Mouse (Mus musculus) T-helper 2 cell (primary cell): Measurements from ENCODE around the gene Cmss1.

Experiments
- in situ Hi-C: fragments of 300-600 bp; cut with MboI, MseI; formaldehyde crosslinking; loops from one replicate; pipeline ENCODE4 v1.15.1; 2025; ENCODE audit warnings: high pct_unique_total_duplicates

Cmss1 gene

DNA sequence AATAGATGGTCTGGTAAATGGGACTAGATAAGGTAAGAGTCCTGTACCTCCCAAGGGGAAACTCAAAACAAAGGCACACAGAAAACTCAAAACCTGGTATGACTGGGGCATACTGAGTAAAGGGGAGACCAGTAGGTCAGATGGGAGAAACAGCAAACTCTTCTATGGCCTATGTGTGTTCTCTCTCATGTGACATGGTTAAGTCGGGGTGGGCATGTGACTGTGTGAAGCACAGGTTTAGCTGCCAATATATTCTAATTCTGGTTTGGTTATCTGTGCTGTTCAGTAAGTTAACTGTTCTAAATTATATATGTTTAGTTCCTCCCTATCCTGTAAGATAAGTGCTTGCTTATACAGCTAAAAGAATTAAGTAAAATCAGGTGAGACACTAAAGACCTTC, 46.5 kb downstream of the Cmss1 start:
- in situ Hi-C loops: no loop called here

DNA sequence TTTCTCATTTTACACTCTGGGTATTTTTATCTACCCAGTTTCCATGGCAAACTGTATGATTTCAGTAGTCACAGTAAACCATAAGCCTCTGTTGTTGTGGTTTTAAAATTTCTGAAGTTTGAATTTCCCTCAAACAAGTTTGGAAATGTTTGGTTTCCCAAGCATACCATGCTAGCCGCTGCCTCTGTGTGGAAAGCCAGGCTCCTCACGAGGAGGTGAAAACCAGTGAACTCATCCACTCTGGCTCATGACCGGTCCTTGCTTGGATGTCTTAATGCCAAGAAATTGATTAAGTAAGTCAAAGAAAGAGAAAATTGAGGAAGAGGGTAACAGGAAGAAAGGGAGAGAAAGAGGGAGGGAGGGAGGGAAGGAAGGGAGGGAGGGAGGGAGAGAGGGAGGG, 48.4 kb downstream of the Cmss1 start:
- in situ Hi-C loops: no loop called here

DNA sequence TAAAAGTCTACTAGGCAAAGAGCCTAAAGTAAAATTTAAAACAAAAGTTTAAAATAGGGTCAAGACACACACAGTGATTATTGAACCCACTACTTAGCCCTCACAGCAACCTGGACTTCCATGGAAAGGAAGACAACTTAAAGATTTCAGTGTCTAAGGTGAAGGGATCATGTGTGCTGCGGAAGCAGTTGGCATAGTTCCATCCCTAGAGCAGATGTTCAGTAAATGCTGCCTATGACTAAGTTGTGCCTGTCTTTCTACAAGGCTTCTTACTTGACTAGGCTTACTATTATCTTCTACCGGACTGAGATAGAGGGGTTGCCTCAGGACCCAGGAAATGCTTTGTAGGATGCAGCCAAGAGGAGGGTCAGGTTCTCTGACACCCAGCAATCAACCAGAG, 50.4 kb downstream of the Cmss1 start:
- in situ Hi-C loops: no loop called here

DNA sequence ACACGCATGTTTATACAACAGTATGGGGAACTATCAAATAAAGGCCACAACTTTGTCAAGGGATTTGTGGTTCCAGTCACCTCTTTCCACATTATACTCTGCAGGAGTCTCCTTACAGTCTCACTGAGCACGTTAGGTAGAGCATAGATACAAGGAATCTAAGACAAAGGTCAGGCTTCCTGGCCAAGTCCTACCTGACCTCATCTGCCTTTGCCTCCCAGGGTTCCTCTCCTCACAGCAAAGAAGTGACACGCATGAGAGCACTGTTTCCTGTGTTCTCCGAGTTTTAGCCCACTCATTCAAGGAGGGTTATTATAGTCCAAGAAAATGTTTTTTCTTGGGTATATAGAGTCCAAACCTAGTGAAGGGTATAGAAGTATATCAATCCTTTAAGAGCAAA, 51.0 kb downstream of the Cmss1 start:
- in situ Hi-C loops: no loop called here

DNA sequence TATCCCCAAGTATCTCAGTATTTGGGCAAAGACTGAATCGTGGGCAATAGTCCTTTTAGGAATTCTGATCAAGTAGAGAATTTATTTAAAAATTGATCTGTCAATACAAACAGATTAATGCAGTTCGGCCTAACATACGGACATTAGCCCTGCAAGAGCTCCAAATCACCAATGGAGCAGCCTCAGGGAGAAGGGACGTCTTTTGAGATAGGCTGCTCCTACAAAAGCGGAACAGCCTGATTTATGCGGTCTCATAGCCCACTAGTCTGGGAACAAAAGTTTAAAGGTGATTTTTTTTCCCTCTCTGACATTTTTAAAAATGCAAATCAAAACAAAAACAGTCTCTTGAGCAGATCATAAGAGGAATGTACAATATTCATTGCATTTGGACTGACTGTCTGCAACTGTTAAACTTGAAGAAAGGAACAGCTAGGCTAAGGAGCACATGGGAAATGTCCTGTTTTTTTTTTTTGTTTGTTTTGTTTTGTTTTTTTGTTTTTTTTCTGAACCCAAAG, 51.7 kb downstream of the Cmss1 start:
- in situ Hi-C loops: no loop called here

DNA sequence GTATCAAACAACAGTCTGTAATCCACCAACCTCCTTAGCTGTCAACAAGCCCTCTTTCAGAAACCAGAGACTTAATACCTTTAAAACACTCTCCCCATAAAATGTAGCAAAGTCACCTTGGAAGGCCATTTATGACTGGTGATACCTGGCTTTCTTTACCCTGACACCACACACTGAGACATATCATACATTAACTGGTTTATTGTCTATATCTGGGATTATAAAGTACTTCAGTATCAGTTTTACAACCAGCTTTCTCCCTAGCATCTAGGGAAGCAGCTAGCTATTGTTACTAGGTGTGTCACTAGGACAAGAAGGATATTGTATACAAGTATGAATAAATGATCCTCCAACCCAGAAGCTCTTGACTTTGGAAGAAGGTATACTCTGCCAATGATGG, 53.4 kb downstream of the Cmss1 start:
- in situ Hi-C loops: no loop called here

DNA sequence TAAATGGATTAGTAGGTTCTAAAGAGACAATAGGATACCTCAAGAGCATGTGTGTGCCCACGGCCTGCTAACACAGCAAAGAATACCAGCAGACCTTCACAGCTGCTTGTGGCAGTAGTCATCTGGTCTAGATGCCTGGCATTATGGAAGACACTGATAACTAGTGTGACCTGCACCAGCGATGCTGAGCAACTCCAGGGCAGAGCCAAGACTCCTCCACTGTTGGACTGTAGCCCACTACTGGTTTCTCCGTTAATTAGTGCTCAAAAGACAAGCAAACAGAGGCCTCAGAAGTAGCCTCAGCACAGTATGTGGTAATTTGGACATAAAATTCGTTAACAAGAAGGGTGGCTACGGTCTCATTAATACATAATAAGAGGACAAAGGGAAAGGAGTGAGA, 54.0 kb downstream of the Cmss1 start:
- in situ Hi-C loops: no loop called here

DNA sequence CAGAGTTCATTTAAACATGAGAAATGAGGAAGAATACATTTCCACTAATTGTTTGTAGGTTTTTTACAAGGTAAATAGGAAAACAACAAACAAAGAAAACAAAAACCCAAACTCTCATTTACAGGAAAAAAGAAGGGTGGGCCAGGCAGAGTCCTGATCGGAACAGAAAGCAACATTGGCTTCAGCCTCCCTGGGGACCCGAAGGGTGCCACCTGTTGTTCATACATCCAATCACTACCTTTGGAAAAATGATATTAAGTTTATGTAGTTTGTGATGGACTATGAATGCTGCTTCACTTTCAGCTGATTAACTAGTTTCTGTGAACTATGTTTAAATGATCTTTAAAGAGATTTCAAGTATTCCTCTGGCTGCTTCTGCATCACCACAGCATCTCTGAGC, 55.0 kb downstream of the Cmss1 start:
- in situ Hi-C loops: no loop called here

DNA sequence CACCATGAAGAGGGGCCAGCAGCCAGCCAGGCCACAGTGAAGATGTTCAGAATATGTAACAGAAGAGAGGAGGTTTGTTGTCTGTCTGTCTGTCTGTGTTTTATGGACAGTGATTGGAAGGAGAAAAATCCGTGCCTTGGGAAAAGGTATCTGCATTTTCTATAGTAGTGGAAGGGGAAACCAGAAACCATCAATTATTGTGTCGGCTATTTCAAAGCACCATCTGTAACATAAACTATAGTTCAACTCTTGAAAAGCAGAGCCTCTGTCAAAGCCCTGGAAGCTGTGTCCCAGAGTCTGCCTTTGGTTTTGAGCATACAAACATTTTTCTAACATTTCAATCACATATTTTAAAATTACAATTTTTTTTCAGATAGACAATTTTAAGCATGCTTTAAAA, 55.8 kb downstream of the Cmss1 start:
- in situ Hi-C loops: no loop called here

DNA sequence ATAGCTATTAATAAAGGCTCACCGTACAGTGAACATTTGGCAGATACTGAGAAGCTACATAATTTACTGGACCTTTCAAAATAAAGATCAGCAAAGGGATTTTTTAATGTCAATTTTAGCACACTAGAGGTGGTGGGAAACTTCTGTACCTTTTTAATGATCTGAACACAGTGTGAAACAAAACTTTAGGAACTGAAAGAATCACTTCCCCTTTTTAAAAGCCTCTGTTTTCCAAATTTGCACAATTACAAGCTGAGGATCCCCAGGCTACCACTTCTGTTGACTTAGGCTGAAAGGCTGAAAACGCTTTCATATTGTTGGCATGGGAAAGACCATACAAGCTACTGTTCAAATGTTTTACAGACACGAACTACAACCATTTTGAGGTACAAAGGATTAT, 56.6 kb downstream of the Cmss1 start:
- in situ Hi-C loops: no loop called here

DNA sequence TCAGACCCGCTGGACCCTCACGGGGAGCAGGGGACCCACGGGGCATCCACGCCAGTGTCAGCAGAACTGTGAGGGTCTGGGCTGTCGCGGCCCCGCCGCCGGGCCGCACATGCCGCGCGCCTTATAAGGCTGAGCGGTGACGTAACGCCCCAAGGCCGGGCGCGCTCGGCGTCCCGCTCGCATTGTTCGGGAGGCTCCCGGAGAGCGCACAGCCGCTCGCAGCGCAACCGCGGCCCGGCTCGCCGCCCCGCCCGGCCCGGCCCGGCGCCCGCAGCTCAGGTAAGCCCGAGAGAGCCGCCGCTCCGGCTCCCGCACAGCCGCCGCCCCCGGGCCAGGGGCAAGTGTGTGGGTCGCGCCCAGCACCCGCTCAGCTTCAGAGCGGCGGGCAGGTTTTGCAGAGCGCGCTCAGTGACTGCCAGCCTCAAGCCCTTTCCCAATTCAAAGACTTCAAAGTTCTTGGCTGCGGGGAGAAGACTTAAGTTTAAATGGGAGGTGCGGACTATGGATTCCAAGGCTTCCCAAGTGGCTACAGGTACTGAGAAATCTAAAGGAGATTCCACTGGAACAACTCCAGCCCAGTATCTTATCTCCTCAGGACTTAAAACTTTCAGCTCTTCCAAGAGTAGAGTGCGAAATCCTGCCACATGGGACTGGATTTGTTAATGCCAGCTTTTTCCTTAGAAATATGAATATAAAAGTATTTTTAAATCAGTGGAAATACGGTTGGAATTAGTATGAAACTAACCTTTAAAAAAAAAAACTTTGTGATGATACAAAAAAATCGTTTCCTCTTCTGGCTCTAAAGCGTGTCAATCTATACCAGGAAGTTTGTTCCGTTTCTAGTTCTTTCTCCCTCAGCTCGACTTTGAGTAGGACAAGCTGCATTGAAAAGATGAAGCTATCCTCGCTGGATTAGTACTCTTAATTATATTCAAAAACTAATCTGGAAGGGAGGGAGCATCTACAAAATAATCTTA, 57.3 kb downstream of the Cmss1 start:
- in situ Hi-C loops: no loop called here

DNA sequence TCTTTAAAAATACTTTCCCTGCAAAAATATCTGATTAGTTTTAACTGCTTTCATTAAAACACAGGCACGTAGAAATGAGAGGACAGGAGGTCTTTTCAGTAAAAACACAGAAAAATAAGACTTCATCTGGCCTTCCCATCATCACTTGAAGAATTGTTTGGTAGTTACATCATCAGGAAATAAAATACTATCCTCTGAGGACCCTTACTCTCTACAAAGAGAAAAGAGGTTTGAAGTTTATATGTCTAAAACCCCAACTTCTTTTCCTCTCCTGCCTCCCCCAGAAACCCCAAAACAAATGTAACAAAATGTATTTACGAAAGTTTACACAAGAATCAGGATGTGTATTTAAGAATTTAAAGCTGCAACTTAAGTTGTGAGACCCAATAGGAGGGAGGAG, 58.1 kb downstream of the Cmss1 start:
- in situ Hi-C loops: no loop called here

DNA sequence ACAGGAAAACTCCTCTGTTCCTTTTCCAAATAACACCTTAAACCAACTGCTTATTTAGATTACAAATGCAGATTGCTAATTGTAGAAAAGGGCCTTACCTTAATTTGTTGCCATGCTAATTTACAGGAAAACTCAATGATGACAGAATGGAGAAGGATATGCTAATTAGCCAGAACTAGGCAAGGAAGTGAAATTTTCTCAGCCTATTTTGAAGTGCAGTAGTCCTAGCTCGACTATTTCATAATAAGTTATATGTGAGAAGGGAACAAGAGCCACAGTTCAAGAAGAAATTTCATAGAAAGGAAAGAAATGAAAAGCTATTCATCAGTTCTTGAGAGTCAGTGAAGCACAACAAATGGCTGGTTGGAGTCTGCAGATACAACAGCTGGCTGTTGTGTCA, 60.3 kb downstream of the Cmss1 start:
- in situ Hi-C loops: no loop called here

DNA sequence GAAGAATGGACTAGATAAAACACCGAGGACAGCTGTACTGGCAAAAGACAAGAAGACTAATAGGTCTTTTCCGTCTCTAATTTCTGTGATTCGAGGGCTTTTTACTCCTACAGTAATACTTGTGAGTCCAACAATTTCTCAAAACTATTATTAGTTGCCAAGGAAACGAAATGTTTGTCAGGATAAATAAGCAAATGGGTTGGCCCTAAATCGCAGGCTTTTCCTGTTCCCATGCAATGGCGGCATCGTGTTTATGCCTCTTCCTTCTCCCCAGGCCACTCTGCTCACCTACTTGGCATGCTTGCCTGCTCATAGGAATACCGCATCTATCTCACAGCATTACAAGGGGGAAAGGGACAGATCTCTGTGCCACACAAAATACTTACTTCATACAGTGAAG, 62.2 kb downstream of the Cmss1 start:
- in situ Hi-C loops: loop anchor here (5.0 kb wide), 1 partner anchor 47 kb away; no protein-coding TSS in a partner anchor

DNA sequence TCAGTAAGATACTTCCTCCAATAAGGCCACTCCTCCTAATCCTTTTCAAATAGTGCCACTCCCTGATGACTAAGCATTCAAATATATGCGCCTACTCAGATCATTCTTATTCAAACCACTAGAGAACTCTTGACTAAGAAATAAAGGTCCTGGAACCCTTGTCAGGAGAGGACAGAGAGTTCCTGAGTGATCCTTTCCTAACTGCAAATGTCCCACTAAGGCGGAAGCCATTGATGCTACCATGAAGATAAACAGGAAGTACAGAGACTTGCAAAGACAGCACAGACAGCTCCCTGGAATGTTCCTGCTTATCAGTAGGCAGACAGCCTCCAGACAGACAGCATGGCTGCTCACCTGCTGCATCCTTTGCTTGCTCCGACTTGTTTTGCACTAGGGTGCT, 63.4 kb downstream of the Cmss1 start:
- in situ Hi-C loops: loop anchor here (5.0 kb wide), 1 partner anchor 46 kb away; no protein-coding TSS in a partner anchor

DNA sequence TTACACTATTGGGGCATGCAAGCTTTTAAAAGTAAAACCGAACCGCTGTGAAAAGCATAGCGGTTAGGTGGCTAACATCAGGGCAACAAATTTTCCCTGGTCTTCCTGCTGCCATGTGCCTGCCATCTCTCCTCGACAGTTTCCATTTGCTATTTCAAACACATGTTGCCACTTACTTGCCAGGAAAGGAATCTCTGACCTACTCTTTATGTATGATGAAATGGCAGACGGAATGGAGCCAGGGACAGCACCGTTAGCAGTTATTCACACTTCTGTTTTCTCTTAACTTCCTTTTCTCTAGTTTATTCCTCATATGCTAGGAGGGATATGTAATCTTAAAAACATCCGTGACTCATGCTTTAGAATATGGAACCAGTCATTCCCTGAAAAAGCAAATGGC, 70.2 kb downstream of the Cmss1 start:
- in situ Hi-C loops: no loop called here

DNA sequence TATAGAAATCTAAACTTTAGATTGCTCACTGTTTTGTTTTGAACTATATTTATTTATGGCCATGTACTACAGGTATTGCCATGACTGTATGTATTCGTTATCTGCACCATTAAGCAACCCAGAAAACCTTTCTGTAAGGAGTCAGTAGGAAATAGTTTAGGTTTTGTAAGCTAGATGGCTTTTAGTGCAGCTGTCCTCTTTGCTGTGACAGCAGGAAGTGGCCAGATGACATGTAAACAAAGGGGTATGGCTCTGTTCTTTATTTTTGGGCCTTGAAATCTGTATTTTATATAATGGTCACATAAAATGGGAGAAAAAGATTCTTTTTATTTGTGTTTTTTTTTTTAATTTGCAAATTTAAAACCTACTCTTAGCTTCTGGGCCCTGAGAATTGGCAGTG, 71.9 kb downstream of the Cmss1 start:
- in situ Hi-C loops: no loop called here

DNA sequence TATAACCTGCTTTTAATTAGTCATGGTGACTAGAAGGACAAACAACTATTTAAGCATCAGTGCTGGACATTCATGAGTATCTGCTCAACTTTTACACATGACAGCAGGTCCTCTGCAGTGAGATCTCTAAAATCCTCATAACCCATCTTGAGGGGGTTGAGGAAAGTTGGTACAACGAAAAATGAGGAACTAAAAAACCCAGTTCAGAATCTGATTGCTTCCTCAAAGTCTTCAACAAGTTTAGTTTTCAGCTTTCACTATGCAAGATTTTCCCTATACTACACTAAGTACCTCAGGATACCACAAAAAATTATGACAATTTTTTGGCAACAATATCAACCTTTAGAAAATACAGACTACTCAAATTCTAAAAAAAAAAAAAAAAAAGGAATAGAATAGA, 72.3 kb downstream of the Cmss1 start:
- in situ Hi-C loops: no loop called here

DNA sequence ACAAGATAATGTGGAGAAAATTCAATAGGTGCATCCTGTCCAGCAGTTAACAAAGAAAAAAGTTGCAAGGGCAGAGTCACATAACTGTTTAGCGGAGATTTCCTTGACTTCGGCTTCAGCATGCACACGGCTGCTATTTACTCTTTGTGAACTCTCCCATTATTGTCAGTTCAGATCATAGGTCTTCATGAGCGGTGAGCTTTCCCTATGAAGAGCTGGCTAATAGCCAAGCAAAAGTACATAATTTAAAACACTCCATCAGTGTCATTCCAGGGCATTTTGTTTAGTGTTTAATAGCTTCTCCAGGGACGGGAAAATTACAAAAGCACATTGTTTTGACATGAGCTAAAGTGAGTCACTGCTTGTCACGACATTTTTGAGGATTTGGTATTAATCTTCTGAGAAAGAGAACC, 74.6 kb downstream of the Cmss1 start:
- in situ Hi-C loops: no loop called here

DNA sequence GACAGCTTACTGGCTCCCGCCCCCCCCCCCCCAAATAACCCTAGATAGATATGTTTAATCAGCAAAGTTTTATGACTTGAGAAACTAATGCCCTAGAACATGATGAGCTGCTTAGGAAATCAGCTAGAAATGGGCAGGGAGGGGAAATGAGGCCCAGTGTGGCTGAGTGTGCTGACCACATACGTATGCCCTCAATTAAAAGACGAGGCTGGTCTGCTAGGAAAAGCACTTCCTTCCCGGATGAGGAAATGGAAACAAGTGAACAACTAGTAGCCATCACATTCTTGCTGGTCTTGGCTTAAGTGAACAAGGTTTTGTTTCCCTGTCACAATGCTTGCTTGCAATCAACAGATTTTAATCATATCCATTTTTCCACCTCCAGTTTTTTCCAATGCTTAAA, 76.1 kb downstream of the Cmss1 start:
- in situ Hi-C loops: no loop called here

DNA sequence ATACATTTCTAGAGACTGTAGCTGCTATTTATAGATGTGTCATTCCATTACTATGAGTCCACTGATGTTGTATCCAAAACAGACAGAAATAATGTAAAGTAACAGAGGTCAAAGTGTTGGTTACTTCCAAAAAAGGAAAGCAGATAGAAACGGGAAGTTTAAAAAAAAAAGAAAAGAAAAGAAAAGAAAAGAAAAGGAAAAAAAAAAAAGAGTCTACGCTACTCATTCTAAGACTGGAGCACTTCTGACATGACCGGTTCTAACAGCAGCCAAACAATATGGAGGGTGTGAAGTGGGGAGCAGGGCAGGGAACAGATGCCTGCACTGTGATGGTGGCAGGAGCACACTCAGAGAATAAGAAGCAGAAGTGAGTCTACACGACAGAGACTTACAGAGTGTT, 78.2 kb downstream of the Cmss1 start:
- in situ Hi-C loops: no loop called here

DNA sequence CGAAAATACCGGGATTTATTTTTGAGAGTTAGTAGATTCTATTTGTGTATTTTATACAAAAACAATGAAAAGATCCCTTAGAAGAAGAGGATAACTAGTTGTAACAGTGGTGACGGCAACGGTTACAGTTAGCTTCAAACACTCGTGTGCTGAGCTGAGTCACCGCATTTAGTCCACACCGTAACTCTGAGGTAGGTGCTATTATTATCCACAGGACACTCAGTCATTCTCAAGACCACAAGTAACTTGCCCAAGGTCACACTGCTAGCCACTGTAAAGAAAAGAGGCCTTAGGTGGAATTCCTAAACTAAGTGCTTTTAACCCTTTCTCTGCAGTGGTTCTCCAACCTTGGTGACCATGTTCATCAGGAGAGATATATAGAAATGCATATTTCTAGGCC, 79.8 kb downstream of the Cmss1 start:
- in situ Hi-C loops: no loop called here

DNA sequence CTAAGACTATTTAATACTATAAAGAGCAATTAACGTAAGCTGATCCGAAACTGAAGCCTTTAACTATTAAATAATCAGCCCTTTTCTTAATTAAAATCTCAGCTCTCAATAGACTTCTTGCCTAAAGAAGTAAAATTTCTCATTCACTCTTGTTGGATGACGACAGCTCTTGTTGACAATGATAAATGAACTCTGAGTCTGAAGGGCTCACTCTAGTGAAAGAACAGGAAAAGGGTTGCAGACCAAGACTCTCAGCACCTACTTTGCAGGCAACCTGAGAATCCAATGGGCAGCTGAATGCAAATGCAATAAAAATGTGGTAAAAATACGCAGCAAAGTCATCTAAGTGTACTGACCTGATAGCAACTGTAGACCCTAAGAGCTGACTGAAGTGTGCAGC, 81.2 kb downstream of the Cmss1 start:
- in situ Hi-C loops: no loop called here
